Mouse (Mus musculus) retina, embryonic 14.5 days (tissue): Measurements from ENCODE around the gene Vwa5a.

Experiments used
- DNase-seq: peaks from one replicate; pipeline ENCODE4 v3.0.0-alpha.2; 2015; ENCODE audit warnings: low spot score

Gene Vwa5a

GRCm38 (mm10) chr9:38718102-38718501 lies at the start of gene Vwa5a:
Gene Vwa5a, plus strand, starts transcription at chr9:38718268.
- peak; percentile 48 for DNase-seq

GRCm38 (mm10) chr9:38672887-38673286 lies 45.2 kb upstream of the Vwa5a start:
- DNase-seq, result no peak

- DNase-seq, result no peak
These were observed 43.6 kb upstream of the Vwa5a start, which contains the start of gene Olfr918 for GRCm38 (mm10) chr9:38674501-38674900. Gene Olfr918, minus strand, starts transcription at chr9:38674601.

- peak; percentile 12 for DNase-seq
These were observed 916 bp downstream of the Vwa5a start for GRCm38 (mm10) chr9:38718927-38719441.

GRCm38 (mm10) chr9:38724044-38724443 lies 6.0 kb downstream of the Vwa5a start:
- DNase-seq, result no peak

- no peak for DNase-seq
These were observed 10.2 kb downstream of the Vwa5a start for GRCm38 (mm10) chr9:38728218-38728617.

- DNase-seq, result no peak
These were observed 23.3 kb downstream of the Vwa5a start for GRCm38 (mm10) chr9:38741408-38741807.

GRCm38 (mm10) chr9:38744619-38745315 lies 26.7 kb downstream of the Vwa5a start:
- no peak for DNase-seq

- DNase-seq, result no peak
These were observed 33.9 kb downstream of the Vwa5a start, which contains the start of gene Olfr920 for GRCm38 (mm10) chr9:38751999-38752398. Gene Olfr920, plus strand, starts transcription at chr9:38752299.

GRCm38 (mm10) chr9:38772768-38773167 lies 54.7 kb downstream of the Vwa5a start, which contains the start of gene Olfr921:
Gene Olfr921, plus strand, starts transcription at chr9:38773068.
- no peak for DNase-seq

- DNase-seq, result no peak
These were observed 74.6 kb downstream of the Vwa5a start for GRCm38 (mm10) chr9:38792689-38793088.
